Mouse (Mus musculus) embryonic stem cell, embryonic (primary cell): ENCODE measurements at regions not wholly inside any gene's neighbourhood (a gene's known extent, or its start where the extent isn't known, plus 50 kb on each side); places are given as distances from the start of the nearest gene placed in this dataset.
"Not testable (repeated sequence)": the region's sequence is repeated elsewhere in the genome, so short reads cannot be mapped to it uniquely, and the experiment has no call there.

Source experiments
- CTCF ChIA-PET, 4 experiments: fragments of 300-600 bp in 2 of 4; fragments of 350-600 bp in 2 of 4; sonication (Branson Sonifier 250); formaldehyde crosslinking; loops; one replicate each; lab custom pipeline; 2022; ENCODE audit warnings: inconsistent platforms in 2 of 4; lab: Charles Lee
- POLR2A ChIA-PET, 4 experiments: fragments of 300-600 bp in 2 of 4; fragments of 350-600 bp in 2 of 4; sonication (Branson Sonifier 250); formaldehyde crosslinking; loops; one replicate each; lab custom pipeline; 2022; ENCODE audit warnings: antibody characterized with exemption in 4 of 4, inconsistent platforms in 1 of 4; lab: Charles Lee

DNA sequence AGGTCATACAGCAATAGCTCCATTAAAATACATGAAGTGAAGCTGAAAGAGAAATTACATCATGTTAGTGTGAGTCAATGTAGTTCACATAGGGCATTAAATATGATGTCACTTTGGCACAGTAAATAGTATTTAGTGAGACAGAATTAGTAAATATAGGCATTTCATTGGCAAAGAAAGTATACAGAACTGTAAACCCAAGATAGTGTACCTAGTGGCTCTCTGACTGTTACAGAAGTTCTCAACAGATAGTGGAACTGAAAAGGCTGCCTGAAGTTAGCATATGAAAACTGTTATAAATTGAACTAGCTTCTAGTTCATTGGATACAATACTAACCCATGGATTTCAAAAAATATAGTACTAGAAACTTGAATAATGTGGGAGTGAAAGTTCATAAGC is 1642.1 kb upstream of the Cdh6 start:
- ChIA-PET CTCF (no interaction called here), POLR2A (no interaction called here)

DNA sequence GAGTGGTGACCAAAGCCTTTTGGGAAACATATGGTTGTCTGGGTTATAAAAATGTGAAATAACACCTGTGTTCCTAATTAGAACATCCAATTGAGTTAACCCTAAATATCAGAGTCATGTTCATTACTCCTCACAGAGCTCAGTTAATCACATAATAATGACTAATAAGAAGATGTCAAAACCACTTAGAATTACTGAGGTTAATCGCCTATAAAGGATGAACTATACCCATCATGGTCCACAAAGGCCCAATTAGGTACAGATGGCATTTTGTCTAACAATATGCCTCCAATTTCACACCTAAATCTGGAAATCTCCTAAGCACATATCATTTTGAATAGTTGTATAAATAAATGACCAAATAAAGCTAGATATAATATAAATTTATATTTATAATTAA is 1633.4 kb upstream of the Cdh6 start:
- ChIA-PET POLR2A (no interaction called here), CTCF (no interaction called here)

DNA sequence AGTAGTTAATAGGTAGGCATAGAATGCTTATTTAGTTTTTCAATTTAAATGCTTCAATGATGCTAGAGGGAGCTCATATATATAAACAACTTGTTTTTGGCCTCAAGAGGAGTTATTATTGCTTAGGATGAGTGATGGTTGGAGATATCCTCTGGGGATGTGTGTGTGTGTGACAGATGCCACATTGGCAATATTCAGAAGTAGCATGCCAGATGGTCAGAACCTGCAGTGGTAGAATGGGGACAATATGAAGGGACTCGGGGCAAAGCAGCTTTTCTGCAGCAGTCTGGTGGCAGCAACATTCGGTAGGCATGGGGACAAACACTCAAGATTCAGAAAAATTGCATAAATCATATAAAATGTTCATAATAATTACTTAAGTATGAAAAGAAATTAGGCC is 1621.7 kb upstream of the Cdh6 start:
- ChIA-PET CTCF (no interaction called here), POLR2A (no interaction called here)

DNA sequence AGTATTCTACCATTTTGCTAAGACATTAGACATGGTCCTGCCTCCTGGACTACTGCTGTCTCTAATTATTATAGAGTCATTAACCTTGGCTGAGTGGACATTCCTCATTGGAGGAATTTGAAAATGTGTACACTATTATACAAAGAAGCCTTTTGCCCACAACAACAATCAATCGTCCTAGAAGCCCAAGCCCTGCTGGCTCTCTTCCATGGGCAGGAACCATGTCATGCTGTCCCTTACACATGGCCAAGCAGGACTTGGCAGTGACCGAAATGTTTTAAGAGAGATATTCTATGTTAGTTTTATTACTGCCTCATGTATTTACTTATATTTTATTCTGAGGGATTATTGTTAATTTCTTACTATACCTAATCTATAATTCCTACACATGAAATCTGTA is 1607.3 kb upstream of the Cdh6 start:
- POLR2A ChIA-PET, result interaction anchor here in 1 of 4 experiments (0.7 kb wide), 1 partner anchor 359 kb away, joined by 3 read pairs; no protein-coding TSS in a partner anchor
- CTCF ChIA-PET, result no interaction called here

DNA sequence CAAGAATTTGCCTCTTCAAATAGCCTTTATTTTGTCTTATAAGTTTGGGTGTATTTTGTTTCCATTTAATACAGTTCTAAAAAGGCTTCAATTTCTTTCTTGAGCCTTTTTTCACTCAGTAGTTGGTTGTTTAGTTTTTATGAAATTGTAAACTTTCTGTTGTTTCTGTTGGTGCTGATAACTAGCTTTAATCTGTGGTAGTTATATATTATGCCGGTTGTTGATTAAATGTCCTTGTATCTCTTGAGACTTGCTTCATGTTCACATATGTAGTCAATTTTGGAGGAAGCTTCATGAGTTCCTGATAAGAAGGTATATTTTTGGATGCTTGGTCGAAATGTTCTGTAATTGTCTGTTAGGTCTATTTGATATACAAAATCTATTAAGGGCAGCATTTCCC is 1568.3 kb upstream of the Cdh6 start:
- CTCF ChIA-PET, result no interaction called here

DNA sequence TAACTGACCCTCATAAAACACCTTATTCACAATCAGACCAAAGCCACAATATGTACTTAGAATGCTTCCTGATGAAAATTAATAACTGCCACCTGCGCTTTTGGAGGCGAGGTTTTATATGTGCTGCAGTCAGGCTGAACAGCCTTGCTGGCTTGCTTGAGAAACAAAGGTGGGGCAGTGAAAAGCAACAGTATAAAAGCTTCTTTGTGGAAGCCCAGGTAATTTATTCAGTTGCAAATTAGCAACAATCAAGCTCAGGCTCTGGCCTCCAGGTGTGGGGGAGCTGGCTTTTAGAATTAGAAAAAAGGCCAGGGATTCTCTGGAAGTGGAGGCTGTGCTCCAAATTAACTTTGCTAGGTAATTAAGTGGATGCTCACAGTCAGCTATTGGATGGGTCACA is 1524.5 kb upstream of the Cdh6 start:
- POLR2A ChIA-PET, CTCF ChIA-PET: not testable (repeated sequence)

More for the DNA sequence above, 1568.3 kb upstream of the Cdh6 start:
- POLR2A ChIA-PET, result no interaction called here

DNA sequence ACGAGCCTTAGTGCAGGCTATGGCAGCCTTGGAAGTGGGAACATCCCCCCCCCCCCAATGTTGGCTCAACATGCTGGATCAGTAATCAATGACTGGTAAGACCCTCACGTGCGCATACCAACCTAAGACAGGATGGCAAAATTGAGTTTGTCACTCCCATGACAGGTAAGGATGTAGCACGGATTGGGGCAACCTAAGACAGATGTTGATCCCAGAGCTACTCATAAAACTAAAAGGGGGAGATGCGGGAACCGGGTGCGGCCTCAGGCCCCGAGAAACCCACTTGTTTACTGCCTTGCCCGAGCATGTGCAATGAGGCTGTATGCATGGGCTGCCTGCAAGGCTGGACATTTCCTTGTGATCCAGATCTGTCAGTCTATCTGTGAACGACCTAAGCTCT is 1523.0 kb upstream of the Cdh6 start:
- POLR2A ChIA-PET, result no interaction called here
- CTCF ChIA-PET, result interaction anchor here in 1 of 4 experiments (0.7 kb wide), 1 partner anchor 22 kb away, joined by 4 read pairs; no protein-coding TSS in a partner anchor

DNA sequence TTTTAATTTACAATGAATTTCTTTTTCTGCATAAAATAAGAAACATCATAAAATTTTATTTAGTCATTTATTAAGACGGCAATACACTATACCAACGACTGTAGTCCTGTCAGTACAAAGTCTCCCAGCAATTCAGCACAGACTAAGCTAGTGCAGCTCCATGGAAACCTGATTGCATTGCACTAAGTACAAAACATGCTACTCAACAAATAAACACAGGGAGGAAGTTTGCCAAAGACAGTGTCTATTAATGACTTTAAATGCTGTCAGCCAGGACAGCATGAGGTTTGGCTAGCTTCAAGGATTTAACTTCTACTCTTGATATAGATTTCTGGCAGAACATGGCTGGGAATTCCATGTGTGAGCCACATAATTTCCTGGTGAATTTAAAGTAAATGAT is 1515.7 kb upstream of the Cdh6 start:
- CTCF ChIA-PET, result no interaction called here

DNA sequence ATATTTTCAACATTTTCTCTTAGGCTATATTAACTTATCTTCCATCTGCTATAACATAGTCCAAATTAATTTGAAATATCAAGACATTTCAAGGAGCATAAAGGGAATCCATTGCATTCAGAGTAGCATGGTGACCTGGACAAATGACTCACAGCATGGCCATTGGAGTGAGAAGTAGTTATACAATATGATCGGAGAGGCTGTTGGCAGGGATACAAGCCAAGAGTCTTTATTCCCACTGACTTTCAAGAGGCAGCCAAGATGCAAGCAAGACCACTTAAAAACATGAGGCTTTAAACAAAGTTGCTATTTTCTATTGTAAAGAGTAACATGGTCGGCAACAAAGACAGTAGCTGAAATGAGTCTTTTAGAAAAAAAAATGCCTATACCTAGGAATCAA is 1468.8 kb upstream of the Cdh6 start:
- CTCF ChIA-PET, result no interaction called here
- POLR2A ChIA-PET, result no interaction called here

More for the DNA sequence above, 1515.7 kb upstream of the Cdh6 start:
- POLR2A ChIA-PET, result no interaction called here

DNA sequence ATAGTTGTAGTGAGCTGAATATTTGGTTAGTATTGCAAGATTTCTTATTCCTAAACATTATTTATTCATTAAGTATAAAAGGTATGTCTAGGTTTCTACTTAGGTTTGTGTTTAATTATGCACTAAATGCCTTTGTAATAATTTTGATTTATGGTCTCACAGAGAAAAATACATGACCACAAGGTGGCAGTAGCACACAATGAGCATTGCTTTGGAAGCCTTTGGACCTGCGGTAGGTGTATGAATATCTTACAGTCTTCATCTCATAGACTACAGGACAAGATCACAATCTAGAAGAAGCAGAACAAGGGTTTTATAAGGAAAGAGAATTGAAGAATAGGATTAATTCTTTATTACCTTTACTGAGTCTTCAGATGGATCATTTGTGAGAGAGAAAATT is 1455.0 kb upstream of the Cdh6 start:
- ChIA-PET POLR2A (interaction anchor here in 1 of 4 experiments (0.6 kb wide), 1 partner anchor 266 kb away, joined by 3 read pairs; no protein-coding TSS in a partner anchor), CTCF (no interaction called here)

DNA sequence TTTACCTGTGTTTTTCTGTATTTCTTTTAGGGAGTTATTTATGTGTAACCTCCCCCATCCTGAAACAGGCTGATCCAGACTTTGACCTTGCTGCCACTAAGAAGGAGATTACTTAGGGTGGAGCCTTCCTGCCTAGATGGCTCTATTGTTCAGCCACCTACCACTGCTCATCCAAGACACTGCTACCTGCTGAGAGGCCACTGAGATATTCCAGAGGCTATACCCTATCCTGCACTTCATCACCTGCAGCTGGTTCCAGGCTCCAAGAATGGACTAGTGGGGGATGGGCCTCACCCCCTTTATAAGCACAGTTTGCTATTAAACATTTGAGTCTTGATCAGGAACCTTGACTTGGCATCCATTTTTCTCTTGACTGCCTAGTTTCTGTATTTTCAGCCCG is 1433.2 kb upstream of the Cdh6 start:
- ChIA-PET CTCF (no interaction called here), POLR2A (no interaction called here)
